Mouse (Mus musculus): ENCODE measurements around the gene Spata3. TPM values are rescaled to one million over a fixed set of nuclear protein-coding genes. Genes with fewer than 3 reads are reported as not detected.
"Not testable (repeated sequence)": the region's sequence is repeated elsewhere in the genome, so short reads cannot be mapped to it uniquely, and the experiment has no call there.

Spata3 gene
- polyA plus RNA-seq, 1 experiment from 2014 or later, result 0.13 TPM

GRCm38 (mm10) chr1:85993541-85993940 is 23.1 kb upstream of the Spata3 start:
- no peak for DNase-seq
- H3K9me3 ChIP-seq (replicated peaks), result peaks cover 3% of the 10 kb centered on the region; the same call in 1 of the 2 replicates
- H3K4me1 ChIP-seq (replicated peaks), result 0 out of 2 replicates have a peak, but pooled peaks cover 2% of the 10 kb centered on the region
- H3K27ac ChIP-seq, result no peak overlapping the region
- H3K9ac ChIP-seq, result no peak overlapping the region
- ATAC-seq (ENCODE audit: low read depth), result no peak
- H3K36me3 ChIP-seq, result no peaks in the 10 kb centered on the region
- H3K4me2 ChIP-seq, result no peak overlapping the region
- 63% methylated on average over 4 of the region's 4 CpGs for WGBS (ENCODE audit: insufficient replicate concordance)
- H3K27me3 ChIP-seq, result no peaks in the 10 kb centered on the region
- no peak overlapping the region for H3K4me3 ChIP-seq (replicated peaks)

DNA sequence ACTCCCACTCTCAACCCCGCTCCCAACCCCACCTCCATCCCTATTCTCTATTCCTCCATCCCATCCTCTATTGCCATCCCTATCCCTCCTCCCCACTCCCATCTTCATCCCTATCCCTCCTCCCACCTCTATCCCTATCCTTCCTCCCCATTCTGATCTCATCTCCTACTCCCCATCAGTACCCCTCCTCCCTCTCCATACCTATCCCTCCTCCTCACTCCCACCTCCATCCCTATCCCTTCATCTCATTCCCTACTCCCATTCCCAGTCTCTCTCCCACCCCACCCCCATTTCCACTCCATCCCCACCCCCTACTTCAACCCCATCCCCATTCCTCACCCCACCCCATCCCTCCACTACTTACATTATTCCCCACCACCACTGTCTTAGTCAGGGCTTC is 19.4 kb upstream of the Spata3 start:
- DNase-seq (no peak), ATAC-seq (ENCODE audit: low read depth) (no peak)
- H3K9ac ChIP-seq, result no peak overlapping the region
- no peak overlapping the region for H3K4me2 ChIP-seq
- H3K9me3 ChIP-seq (replicated peaks), result peaks cover 3% of the 10 kb centered on the region; the same call in 1 of the 2 replicates
- no peaks in the 10 kb centered on the region for H3K27me3 ChIP-seq
- H3K4me1 ChIP-seq (replicated peaks), result no peaks in the 10 kb centered on the region
- H3K27ac ChIP-seq, result no peak overlapping the region
- no peaks in the 10 kb centered on the region for H3K36me3 ChIP-seq
- 92% methylated on average over 1 of the region's 1 CpGs for WGBS (ENCODE audit: insufficient replicate concordance)
- no peak overlapping the region for H3K4me3 ChIP-seq (replicated peaks)

GRCm38 (mm10) chr1:85998012-85998411 is 18.6 kb upstream of the Spata3 start:
- H3K27ac ChIP-seq, result no peak overlapping the region
- no peak overlapping the region for H3K9ac ChIP-seq
- peaks cover 3% of the 10 kb centered on the region; the same call in 1 of the 2 replicates for H3K9me3 ChIP-seq (replicated peaks)
- 54% methylated on average over 4 of the region's 4 CpGs for WGBS (ENCODE audit: insufficient replicate concordance)
- no peak overlapping the region for H3K4me3 ChIP-seq (replicated peaks)
- no peak for ATAC-seq (ENCODE audit: low read depth)
- H3K27me3 ChIP-seq, result no peaks in the 10 kb centered on the region
- no peak overlapping the region for H3K4me2 ChIP-seq
- DNase-seq, result no peak
- no peaks in the 10 kb centered on the region for H3K36me3 ChIP-seq
- no peaks in the 10 kb centered on the region for H3K4me1 ChIP-seq (replicated peaks)

GRCm38 (mm10) chr1:85999853-86000570 is 16.6 kb upstream of the Spata3 start:
- H3K9ac ChIP-seq, result no peak overlapping the region
- no peak overlapping the region for H3K27ac ChIP-seq
- no peak overlapping the region for H3K4me3 ChIP-seq (replicated peaks)
- DNase-seq (no peak), ATAC-seq (ENCODE audit: low read depth) (no peak)
- no peaks in the 10 kb centered on the region for H3K27me3 ChIP-seq
- 63% methylated on average over 18 of the region's 18 CpGs for WGBS (ENCODE audit: insufficient replicate concordance)
- H3K4me2 ChIP-seq, result no peak overlapping the region
- peaks cover 3% of the 10 kb centered on the region; the same call in 1 of the 2 replicates for H3K9me3 ChIP-seq (replicated peaks)
- no peaks in the 10 kb centered on the region for H3K4me1 ChIP-seq (replicated peaks)
- H3K36me3 ChIP-seq, result no peaks in the 10 kb centered on the region

GRCm38 (mm10) chr1:86005540-86005939 is 11.1 kb upstream of the Spata3 start:
- Histone ChIP-seq H3K4me3 (replicated peaks) (no peak overlapping the region), H3K9me3 (replicated peaks) (no peaks in the 10 kb centered on the region), H3K27ac (no peak overlapping the region), H3K4me1 (replicated peaks) (no peaks in the 10 kb centered on the region), H3K36me3 (no peaks in the 10 kb centered on the region), H3K9ac (no peak overlapping the region), H3K27me3 (0 out of 2 replicates have a peak, but pooled peaks cover 4% of the 10 kb centered on the region), H3K4me2 (no peak overlapping the region)
- DNase-seq, result no peak
- 75% methylated on average over 10 of the region's 10 CpGs for WGBS (ENCODE audit: insufficient replicate concordance)
- ATAC-seq (ENCODE audit: low read depth), result no peak

DNA sequence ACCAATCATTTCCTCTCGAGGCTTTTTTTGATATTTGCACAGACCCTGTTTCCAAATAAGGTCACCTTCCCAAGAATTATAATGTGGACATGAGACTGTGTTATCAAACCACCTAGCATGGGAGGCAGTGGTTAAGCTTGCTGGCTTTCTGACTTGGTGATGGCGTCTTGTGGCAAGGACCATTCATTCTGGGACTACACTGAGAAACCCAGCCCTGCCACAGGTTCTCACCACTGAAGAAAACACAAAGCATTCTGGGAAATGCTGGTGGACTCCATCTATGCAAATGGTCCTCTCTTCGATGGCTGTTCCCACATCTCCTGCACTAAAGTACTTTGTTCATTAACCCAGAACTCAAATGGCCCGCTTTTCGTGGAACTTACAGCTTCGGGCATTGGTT is 10.6 kb upstream of the Spata3 start:
- Histone ChIP-seq H3K27ac (no peak overlapping the region), H3K4me2 (no peak overlapping the region), H3K4me1 (replicated peaks) (no peaks in the 10 kb centered on the region), H3K27me3 (0 out of 2 replicates have a peak, but pooled peaks cover 4% of the 10 kb centered on the region), H3K4me3 (replicated peaks) (no peak overlapping the region), H3K36me3 (no peaks in the 10 kb centered on the region), H3K9me3 (replicated peaks) (no peaks in the 10 kb centered on the region), H3K9ac (no peak overlapping the region)
- ATAC-seq (ENCODE audit: low read depth) (no peak), DNase-seq (no peak)
- WGBS (ENCODE audit: insufficient replicate concordance), result 65% methylated on average over 6 of the region's 6 CpGs

DNA sequence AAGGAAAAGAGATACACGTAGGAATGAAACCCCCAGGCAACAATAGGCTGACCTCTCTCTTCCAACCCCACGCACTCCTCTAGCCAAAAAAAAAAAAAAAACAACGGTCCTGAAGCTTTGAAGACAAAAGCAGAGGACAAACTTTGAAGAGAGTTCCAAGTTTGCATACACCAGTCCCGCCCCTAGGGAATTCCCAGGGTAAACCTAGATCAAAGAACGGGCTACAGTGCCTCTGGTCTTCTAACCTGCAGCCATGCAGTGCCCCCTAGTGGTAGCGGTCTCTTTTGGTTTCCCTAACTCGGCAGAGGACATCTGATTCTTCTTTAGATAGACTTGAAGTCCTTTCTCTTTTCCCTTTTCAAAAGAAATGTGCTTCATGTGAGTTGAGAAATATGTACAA is 8.8 kb upstream of the Spata3 start:
- Histone ChIP-seq H3K36me3 (no peaks in the 10 kb centered on the region), H3K9me3 (replicated peaks) (no peaks in the 10 kb centered on the region), H3K27ac (no peak overlapping the region), H3K9ac (no peak overlapping the region), H3K4me3 (replicated peaks) (no peak overlapping the region), H3K4me2 (no peak overlapping the region), H3K27me3 (0 out of 2 replicates have a peak, but pooled peaks cover 4% of the 10 kb centered on the region), H3K4me1 (replicated peaks) (no peaks in the 10 kb centered on the region)
- DNase-seq, result peak; percentile 48
- peak; percentile 20; the same call in 1 of the 2 replicates for ATAC-seq (ENCODE audit: low read depth)
- WGBS (ENCODE audit: insufficient replicate concordance), result 2% methylated on average over 7 of the region's 7 CpGs

DNA sequence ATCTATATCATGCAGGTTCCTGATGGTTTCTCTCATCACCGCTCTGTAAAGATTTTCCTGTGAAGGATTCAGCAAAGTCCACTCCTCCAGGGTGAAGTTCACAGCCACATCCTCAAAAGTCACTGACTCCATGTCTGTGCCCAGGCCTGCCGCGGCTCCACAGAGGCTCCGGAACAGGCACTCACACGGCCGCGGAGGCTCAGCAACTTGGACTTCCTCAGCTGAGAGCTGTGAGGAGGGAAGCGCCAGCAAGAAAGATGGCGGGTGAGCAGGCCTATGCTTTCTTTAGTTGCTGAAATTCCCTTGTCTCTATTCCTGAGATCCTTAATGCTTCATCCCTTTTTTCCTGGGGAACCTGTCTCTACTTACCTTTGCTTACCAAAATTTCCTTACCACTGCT is 858 bp upstream of the Spata3 start:
- H3K4me1 ChIP-seq (replicated peaks); H3K9me3 ChIP-seq (replicated peaks); H3K4me3 ChIP-seq (replicated peaks); DNase-seq; H3K27ac ChIP-seq; H3K36me3 ChIP-seq; ATAC-seq (ENCODE audit: low read depth); H3K4me2 ChIP-seq; H3K9ac ChIP-seq: not testable (repeated sequence)
- H3K27me3 ChIP-seq, result peaks cover 42% of the 10 kb centered on the region
- WGBS (ENCODE audit: insufficient replicate concordance), result 87% methylated on average over 9 of the region's 9 CpGs

DNA sequence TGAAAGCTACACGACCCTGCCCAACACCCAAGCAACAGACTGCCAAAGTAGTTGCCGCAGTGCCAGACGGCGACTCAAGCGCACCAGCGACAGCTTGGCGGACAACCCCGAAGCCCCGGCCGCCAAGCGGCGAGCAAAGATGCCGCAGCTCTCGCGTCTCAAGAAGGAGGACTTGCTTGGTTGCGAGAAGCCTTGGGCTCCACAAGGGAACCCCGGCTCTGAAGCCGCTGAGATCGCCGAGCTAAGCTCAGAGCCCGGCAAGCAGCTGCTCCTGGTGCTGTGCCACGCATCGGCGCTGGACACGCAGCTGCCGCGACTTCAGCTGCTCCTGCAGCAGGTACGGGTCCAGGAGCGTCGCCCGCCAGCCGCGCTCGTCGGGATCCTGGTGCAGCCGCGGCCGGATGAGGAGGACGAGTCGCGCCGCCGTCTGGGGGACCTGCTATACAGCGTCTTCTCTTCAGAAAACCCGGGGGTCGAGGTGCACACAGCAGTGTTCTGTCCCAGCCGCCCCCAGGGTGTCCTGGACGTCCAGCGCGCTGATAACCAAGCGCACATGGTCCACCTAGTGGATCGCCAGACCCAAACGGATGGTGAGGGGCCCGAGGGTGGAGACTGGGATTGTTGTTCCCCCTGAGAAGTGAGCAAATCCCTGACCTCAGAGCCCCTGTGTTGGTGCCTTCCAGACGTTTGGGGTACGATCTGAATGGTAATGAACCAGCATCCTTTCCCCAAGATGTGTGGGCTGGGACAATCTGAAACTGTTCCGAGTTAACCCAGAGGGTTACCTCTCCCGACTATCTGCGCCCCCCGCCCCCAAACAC is 1.8 kb downstream of the Spata3 start:
- Histone ChIP-seq H3K4me3 (replicated peaks) (peak overlapping the region; percentile 43), H3K9ac (0 out of 2 replicates have a peak overlapping the region, but pooled peaks have one; percentile 41), H3K4me1 (replicated peaks) (0 out of 2 replicates have a peak, but pooled peaks cover 3% of the 10 kb centered on the region), H3K36me3 (no peaks in the 10 kb centered on the region), H3K4me2 (peak overlapping the region; percentile 63), H3K9me3 (replicated peaks) (no peaks in the 10 kb centered on the region), H3K27ac (no peak overlapping the region), H3K27me3 (peaks cover 48% of the 10 kb centered on the region)
- no peak for DNase-seq
- whole genome bisulfite sequencing (ENCODE audit: insufficient replicate concordance), result 2% methylated on average over 58 of the region's 60 CpGs
- no peak for ATAC-seq (ENCODE audit: low read depth)

DNA sequence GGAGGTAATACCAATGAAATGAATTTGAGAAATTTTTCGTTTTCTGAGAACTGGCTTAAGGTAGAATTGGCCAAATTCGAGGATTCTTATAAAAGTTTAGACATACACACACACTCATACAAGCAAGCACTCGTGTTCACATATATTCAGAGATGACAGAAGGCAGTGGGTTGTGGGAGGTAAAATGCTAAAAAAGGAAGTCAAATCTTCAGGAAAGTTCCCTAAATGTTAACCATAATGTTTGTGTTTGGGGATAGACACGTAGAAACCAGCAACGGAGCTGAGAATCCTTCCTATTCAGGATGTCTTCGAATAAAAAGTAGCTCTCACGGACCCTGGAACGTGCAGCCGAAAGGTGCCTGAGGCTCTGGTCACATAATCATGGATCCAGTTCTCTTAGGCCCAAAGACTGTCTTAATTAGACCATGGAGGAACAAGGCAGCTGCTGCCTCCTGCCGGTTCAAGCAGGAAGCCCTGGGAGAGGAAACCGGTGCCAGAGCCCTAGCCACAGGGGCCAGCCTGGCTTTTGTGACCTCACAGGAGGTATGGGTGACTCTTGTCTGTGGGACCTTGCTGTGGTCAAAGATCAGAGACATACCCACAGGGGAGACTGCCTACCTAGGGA is 4.9 kb downstream of the Spata3 start:
- WGBS (ENCODE audit: insufficient replicate concordance), result 41% methylated on average over 11 of the region's 11 CpGs
- no peak for DNase-seq
- H3K27me3 ChIP-seq, result peaks cover 47% of the 10 kb centered on the region

More for the DNA sequence above, 4.9 kb downstream of the Spata3 start:
- no peak for ATAC-seq (ENCODE audit: low read depth)
- Histone ChIP-seq H3K4me2 (no peak overlapping the region), H3K9ac (no peak overlapping the region), H3K9me3 (replicated peaks) (no peaks in the 10 kb centered on the region), H3K4me1 (replicated peaks) (0 out of 2 replicates have a peak, but pooled peaks cover 3% of the 10 kb centered on the region), H3K27ac (no peak overlapping the region), H3K4me3 (replicated peaks) (no peak overlapping the region), H3K36me3 (no peaks in the 10 kb centered on the region)

Data from liver, embryonic 13.5 days (tissue).